Mouse (Mus musculus) heart, embryonic 14.5 days (tissue): Measurements from ENCODE around the gene Armh1. TPM values are rescaled to one million over a fixed set of nuclear protein-coding genes. Genes with fewer than 3 reads are reported as not detected.
A peak's percentile ranks its signal among the peaks of the same experiment; 100 is the strongest.

Experiments
- ATAC-seq: fragments of 200-750 bp; cut with Nextera tagmentation; 2 replicates; pipeline ENCODE4 v1.8.0; 2017; ENCODE audit warnings: low read depth, moderate TSS enrichment; ENCODE audit not compliant: insufficient number of reproducible peaks, insufficient read depth, low FRiP score
- H3K27ac ChIP-seq, 2 experiments: fragments of 200-500 bp in 1 of 2; fragments of 300-500 bp in 1 of 2; sonication (generic) in 1 of 2; replicated peaks in 1 of 2; 2 replicates each; pipeline ENCODE4 v1.5.1; 2012 to 2014; ENCODE audit warnings: low read depth in 2 of 2, low read length in 2 of 2, control low read depth in 1 of 2, mild to moderate bottlenecking in 1 of 2, mixed read lengths in 1 of 2; ENCODE audit not compliant: control insufficient read depth in 1 of 2, insufficient read depth in 1 of 2
- H3K27me3 ChIP-seq: fragments of 300-500 bp; sonication (generic); 2 replicates; pipeline ENCODE4 v1.6.1; 2014; ENCODE audit warnings: mild to moderate bottlenecking, low read length, control low read depth; ENCODE audit not compliant: control insufficient read depth, insufficient read depth
- H3K36me3 ChIP-seq: fragments of 300-500 bp; sonication (generic); 2 replicates; pipeline ENCODE4 v1.6.1; 2014; ENCODE audit warnings: mild to moderate bottlenecking, control low read depth, low read length, mixed read lengths; ENCODE audit not compliant: control insufficient read depth, insufficient read depth
- H3K4me1 ChIP-seq, 2 experiments: fragments of 200-500 bp in 1 of 2; fragments of 300-500 bp in 1 of 2; sonication (generic) in 1 of 2; 2 replicates each; pipeline ENCODE4 v1.6.1; 2012 to 2014; ENCODE audit warnings: low read length in 2 of 2, control low read depth in 1 of 2, mixed read lengths in 1 of 2; ENCODE audit not compliant: control insufficient read depth in 2 of 2, insufficient read depth in 2 of 2
- H3K4me2 ChIP-seq: fragments of 300-500 bp; sonication (generic); 2 replicates; pipeline ENCODE4 v1.6.1; 2014; ENCODE audit warnings: mild to moderate bottlenecking, low read length
- H3K4me3 ChIP-seq, 2 experiments: fragments of 200-500 bp in 1 of 2; fragments of 300-500 bp in 1 of 2; sonication (generic) in 1 of 2; 2 replicates each; pipeline ENCODE4 v1.5.1; 2012 to 2014; ENCODE audit warnings: low read length in 2 of 2, mild to moderate bottlenecking in 2 of 2, control low read depth in 1 of 2, low read depth in 1 of 2, moderate library complexity in 1 of 2; ENCODE audit not compliant: control insufficient read depth in 1 of 2, insufficient read depth in 1 of 2
- H3K9ac ChIP-seq: fragments of 300-500 bp; sonication (generic); 2 replicates; pipeline ENCODE4 v1.6.1; 2014; ENCODE audit warnings: mild to moderate bottlenecking, low read length
- H3K9me3 ChIP-seq: fragments of 300-500 bp; sonication (generic); 2 replicates; pipeline ENCODE4 v1.6.1; 2016; ENCODE audit warnings: low read length, control low read depth; ENCODE audit not compliant: control insufficient read depth
- WGBS: fragments of 180-500 bp; shearing (Covaris S2); extraction: QIAGEN DNeasy Blood & Tissue Kit; methylation state at CpG from one replicate; pipeline ENCODE4 v1.1.7; 2014; 5-methylcytosine and 5-hydroxymethylcytosine counted together
- polyA plus RNA-seq: library from polyadenylated mRNA; unstranded; fragments of >200 nt; fragmentation: Nextera tagmentation; extraction: Ambion mirVana; gene quantifications from 2 replicates; pipeline ENCODE4 v1.2.1, GENCODE M21; 2014

Armh1 gene
- 0.27 and 0.42 TPM in 2 replicates for polyA plus RNA-seq

DNA sequence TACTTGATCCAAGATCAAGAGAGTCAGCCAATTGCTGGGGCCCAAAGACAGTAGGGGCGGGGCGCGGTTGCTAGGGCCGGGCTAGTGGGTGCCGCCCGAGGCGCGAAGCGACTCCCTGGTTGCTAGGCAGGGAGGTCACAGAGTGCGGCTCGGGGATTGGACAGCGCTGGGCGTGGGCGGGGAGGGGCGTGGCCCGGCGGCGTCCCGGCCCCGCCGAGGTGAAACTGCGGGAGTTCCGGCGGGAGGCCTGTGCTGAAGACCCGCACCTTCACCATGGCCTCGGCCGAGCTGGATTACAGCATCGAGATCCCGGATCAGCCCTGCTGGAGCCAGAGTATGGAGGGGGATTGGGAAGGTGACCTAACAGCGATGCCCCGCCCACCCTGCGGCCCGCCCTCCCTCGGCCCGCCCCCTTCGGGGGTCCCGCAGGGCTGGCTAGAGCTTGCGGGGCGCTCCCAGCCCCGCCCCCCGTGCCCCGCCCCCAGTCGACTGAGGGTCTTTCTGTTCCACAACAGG, at the start of gene Armh1, which contains the start of gene Tmem53:
Gene Armh1 (minus strand): TSS at position 325 of the 516 bp plus-strand sequence.
Gene Tmem53 (plus strand): TSS at position 151 of the 516 bp plus-strand sequence.
- Histone ChIP-seq H3K36me3 (no peaks in the 10 kb centered on the region), H3K9me3 (no peaks in the 10 kb centered on the region), H3K4me2 (peak within 1 kb of the TSS; percentile 75), H3K27me3 (no peaks in the 10 kb centered on the region), H3K4me1 (peaks cover 26 to 28% of the 10 kb centered on the region in 2 experiments), H3K27ac (peak within 1 kb of the TSS; percentile 88 to 89), H3K9ac (peak within 1 kb of the TSS; percentile 79), H3K4me3 (peak within 1 kb of the TSS; percentile 70 to 87)
- ATAC-seq: peak; percentile 99
- WGBS: under 1% methylated on average over 43 of the region's 43 CpGs

DNA sequence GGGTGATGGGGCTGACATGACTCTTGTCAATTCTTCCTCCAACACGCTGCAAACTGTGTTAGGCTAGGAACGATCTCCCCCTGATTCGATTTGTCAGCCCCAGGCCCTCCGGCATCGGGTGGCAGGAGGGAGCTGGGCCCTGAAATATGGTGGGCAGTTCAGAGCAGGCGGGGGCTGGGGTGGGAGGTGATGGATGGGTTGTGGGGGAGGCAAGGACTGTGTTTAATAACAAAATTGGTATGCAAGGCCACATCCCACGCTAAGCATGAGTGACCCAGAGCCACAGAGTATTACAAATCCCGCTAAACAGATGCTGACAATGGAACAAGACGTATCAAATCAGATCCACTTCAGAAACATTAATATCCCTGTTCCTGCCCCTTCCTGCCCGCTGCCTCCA, 48.0 kb upstream of the Armh1 start:
- H3K9me3 ChIP-seq: no peaks in the 10 kb centered on the region
- H3K9ac ChIP-seq: no peak overlapping the region
- H3K4me2 ChIP-seq: no peak overlapping the region
- H3K27ac ChIP-seq: no peak overlapping the region
- 79% methylated on average over 10 of the region's 10 CpGs for WGBS
- no peaks in the 10 kb centered on the region for H3K36me3 ChIP-seq
- no peak overlapping the region for H3K4me3 ChIP-seq
- peaks cover 2 to 4% of the 10 kb centered on the region in 2 experiments; a peak in 1 of 4 replicates for H3K4me1 ChIP-seq
- peaks cover 37% of the 10 kb centered on the region; the same call in 1 of the 2 replicates for H3K27me3 ChIP-seq
- ATAC-seq: no peak

DNA sequence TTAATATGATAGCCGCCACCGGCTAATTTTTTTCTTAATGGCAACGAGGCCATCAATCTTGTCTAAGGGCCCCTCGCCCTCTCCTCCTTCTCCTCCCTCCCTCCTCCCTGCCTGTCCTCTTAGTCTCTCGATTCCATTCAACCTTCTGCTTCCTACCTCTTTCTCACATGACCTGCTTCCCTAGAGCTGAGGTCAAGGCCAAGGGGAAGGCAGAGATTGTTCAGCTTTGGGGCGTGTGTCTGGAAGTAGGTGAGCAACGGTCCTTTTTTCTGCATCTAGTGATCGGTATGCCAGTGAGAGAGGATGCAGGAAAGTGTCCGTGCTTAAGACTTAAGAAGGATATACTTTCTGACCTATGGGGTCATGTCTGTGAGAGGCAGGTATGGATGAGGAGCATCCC, 45.9 kb upstream of the Armh1 start:
- WGBS: 75% methylated on average over 9 of the region's 9 CpGs
- Histone ChIP-seq H3K4me2 (no peak overlapping the region), H3K27ac (no peak overlapping the region), H3K4me1 (no peaks in the 10 kb centered on the region), H3K4me3 (no peak overlapping the region), H3K9ac (no peak overlapping the region), H3K27me3 (peaks cover 16% of the 10 kb centered on the region; the same call in 1 of the 2 replicates), H3K36me3 (no peaks in the 10 kb centered on the region), H3K9me3 (no peaks in the 10 kb centered on the region)
- ATAC-seq: no peak

DNA sequence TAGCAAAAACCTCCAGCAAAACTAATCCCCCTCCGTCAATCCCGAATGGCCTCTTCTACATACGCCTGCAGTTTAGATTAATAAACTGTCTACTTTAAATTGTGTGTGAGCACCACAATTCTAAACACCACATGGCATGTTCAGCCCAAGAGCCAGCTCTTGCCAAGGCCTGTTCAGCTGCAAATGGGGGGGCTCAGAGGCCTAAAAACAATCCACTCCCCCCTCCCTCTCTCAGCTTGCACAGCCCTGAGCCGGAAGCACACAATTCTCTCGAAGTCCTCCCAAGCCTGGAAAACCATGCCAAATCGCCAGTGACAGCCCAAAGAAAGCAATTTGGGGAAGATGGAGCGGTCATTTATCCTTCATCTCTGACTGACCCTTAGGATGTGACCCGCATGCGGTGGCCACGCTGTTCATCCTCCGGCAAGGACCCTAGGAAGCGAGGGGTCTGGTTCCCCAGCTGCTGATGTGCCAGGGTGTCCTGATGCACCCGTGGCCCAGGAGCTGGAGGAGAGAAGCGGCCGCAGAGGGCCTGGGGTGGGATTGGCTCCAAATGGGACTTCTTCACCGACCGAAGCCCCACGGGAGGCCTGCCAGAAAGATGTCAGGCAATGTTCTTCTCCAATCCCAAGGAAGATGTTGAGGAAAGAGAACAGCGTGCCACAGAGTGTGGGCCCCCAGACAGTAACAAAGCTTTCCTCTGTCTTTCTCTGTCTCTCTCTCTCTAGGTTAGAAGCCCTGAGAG, 45.1 kb upstream of the Armh1 start:
- Histone ChIP-seq H3K9me3 (no peaks in the 10 kb centered on the region), H3K9ac (no peak overlapping the region), H3K36me3 (no peaks in the 10 kb centered on the region), H3K4me1 (no peaks in the 10 kb centered on the region), H3K27ac (no peak overlapping the region), H3K27me3 (peaks cover 14% of the 10 kb centered on the region; the same call in 1 of the 2 replicates), H3K4me2 (no peak overlapping the region), H3K4me3 (no peak overlapping the region)
- ATAC-seq: no peak
- WGBS: 83% methylated on average over 19 of the region's 19 CpGs

DNA sequence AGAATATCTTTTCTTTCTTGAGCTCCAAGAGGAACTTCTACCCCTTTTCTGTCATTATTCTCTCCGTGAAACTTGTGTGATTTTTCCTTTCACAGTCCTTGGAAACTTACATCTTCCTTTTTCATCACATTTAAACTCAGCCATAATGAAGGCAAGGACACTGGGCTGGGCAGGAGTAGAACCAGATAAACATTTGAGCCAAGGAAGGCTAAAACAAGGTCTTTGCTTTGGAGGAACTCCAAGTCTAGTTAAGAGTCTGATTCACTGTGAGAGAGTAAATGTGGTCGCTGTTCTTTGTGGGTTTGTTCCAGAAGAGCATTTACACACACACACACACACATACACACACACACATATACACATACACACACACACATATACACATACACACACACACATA, 39.8 kb upstream of the Armh1 start:
- no peaks in the 10 kb centered on the region for H3K9me3 ChIP-seq
- peaks cover 13% of the 10 kb centered on the region for H3K36me3 ChIP-seq
- H3K27me3 ChIP-seq: no peaks in the 10 kb centered on the region
- no peak for ATAC-seq
- H3K4me3 ChIP-seq: no peak overlapping the region
- no peak overlapping the region for H3K27ac ChIP-seq
- H3K4me2 ChIP-seq: no peak overlapping the region
- peaks cover 5 to 12% of the 10 kb centered on the region in 2 experiments; a peak in 3 of 4 replicates for H3K4me1 ChIP-seq
- 79% methylated on average over 2 of the region's 2 CpGs for WGBS
- H3K9ac ChIP-seq: no peak overlapping the region

DNA sequence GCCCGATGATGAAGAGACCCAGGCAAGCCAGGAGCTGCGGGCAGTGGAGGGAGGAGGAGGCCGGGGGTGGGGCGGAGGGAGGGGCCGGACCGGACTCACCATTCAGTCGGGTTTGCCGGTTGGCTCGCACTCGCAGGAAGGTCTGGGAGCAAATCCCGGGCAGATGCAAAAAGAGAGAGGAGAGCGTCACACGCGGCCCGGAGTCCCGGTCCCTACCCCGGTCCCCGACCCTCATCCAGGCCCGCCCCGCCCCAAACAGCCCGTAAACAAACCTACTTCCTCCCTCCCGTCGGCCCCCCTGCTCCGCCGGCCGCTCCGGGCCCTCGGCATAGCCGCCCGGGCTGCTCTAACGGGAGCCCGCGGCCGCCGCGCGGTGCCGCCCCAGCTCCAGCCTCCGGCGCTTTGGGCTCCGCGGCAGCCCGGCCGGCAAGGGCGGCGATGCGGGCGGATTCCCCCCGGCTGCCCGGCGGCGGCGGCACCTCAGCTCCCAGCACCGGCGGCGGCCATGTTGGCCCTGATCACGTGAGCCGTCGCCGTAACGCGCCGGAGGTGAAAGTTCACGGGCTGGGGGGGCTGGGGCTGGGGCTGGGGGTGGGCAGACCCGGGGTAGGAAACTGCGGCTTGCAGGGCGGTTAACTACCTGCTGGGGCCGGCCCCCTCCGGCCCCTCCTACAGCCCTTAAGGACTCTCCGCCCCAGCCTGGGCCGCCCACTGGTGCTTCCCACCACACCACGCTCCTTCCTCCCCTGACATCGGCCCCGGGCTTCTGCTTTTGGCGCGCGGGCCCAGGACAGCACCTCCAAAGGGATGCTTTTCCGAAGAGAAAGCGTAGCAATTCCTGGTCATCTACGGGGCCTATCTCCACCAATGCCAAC, 37.2 kb upstream of the Armh1 start:
- Histone ChIP-seq H3K4me1 (peaks cover 6 to 22% of the 10 kb centered on the region in 2 experiments), H3K27ac (peak overlapping the region; percentile 57 to 92), H3K4me2 (peak overlapping the region; percentile 79), H3K27me3 (no peaks in the 10 kb centered on the region), H3K4me3 (peak overlapping the region; percentile 79 to 87), H3K36me3 (peaks cover 38% of the 10 kb centered on the region), H3K9ac (peak overlapping the region; percentile 85), H3K9me3 (no peaks in the 10 kb centered on the region)
- ATAC-seq: peak; percentile 90
- 1% methylated on average over 70 of the region's 80 CpGs for WGBS

DNA sequence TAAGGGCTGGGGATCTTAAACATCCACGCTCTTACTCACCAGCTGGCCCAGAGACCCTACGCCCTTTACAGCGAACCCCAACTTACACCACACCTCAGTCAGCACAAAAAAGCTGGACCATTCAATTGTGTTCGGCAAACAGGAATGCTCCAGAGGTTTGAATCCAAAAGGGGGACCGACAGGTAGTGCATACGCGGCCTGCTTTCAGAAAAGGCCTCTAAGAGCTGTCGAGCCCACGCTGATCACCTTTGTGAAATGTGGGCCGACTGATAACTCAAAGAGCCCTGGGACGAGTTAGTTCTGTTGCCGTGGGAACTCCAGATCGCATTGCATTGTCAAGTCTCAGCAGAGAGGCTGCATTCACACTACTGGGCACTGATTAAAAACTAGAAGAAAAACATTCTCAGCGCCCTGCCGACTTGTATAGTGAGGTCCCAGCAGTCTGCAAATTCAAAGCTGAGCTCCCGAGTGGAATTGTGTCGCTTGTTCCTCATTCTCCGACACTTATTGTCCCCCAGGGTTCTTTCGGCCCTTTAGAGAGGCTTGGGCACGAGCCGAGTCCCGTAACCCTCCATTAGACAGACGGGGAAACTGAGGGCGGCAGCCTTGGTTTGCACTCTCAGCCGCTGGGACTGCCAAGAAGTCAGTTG, 36.5 kb upstream of the Armh1 start:
- no peak for ATAC-seq

More for the DNA sequence above, 36.5 kb upstream of the Armh1 start:
- Histone ChIP-seq H3K4me1 (peaks cover 13 to 29% of the 10 kb centered on the region in 2 experiments), H3K27ac (peak overlapping the region; percentile 18 to 92; a peak in 3 of 4 replicates), H3K9me3 (no peaks in the 10 kb centered on the region), H3K4me2 (peak overlapping the region; percentile 79), H3K9ac (peak overlapping the region; percentile 85), H3K4me3 (peak overlapping the region; percentile 79 to 87), H3K27me3 (no peaks in the 10 kb centered on the region), H3K36me3 (peaks cover 44% of the 10 kb centered on the region)
- 24% methylated on average over 25 of the region's 25 CpGs for WGBS
